Mouse (Mus musculus) bone marrow, adult 2 months (tissue): ENCODE data around the gene Btnl2. TPM values are rescaled to one million over a fixed set of nuclear protein-coding genes. Genes with fewer than 3 reads are reported as not detected.
A peak's percentile ranks its signal among the peaks of the same experiment; 100 is the strongest.

ENCODE experiments used
- H3K27ac ChIP-seq: fragments of 200-500 bp; 2 replicates; pipeline ENCODE4 v1.5.1; 2012; ENCODE audit warnings: low read depth, mild to moderate bottlenecking, control low read depth, inconsistent platforms, low read length; ENCODE audit not compliant: control insufficient read depth, poor library complexity, insufficient read depth
- H3K4me1 ChIP-seq: fragments of 200-500 bp; 2 replicates; pipeline ENCODE4 v1.6.1; 2011; ENCODE audit warnings: low read length; ENCODE audit not compliant: control insufficient read depth, insufficient read depth
- H3K4me3 ChIP-seq: fragments of 200-500 bp; replicated peaks from 2 replicates; pipeline ENCODE3; 2011; ENCODE audit warnings: mild to moderate bottlenecking, low read depth, low read length, control low read depth; ENCODE audit not compliant: control insufficient read depth
- CTCF ChIP-seq: fragments of 200-500 bp; IDR thresholded peaks from 2 replicates; pipeline ENCODE4 v1.5.1; 2011; ENCODE audit warnings: low read length, control low read depth; ENCODE audit not compliant: control insufficient read depth, insufficient read depth
- POLR2A ChIP-seq: fragments of 200-500 bp; IDR thresholded peaks from 2 replicates; pipeline ENCODE4 v1.6.1; 2011; ENCODE audit warnings: low read depth, mild to moderate bottlenecking, control low read depth, low read length, borderline replicate concordance; ENCODE audit not compliant: control insufficient read depth
- WGBS: fragments of 180-500 bp; shearing (Covaris S2); methylation state at CpG from one replicate; pipeline ENCODE4 v1.1.7; 2018; 5-methylcytosine and 5-hydroxymethylcytosine counted together
- polyA plus RNA-seq: library from polyadenylated mRNA; stranded (reverse); fragments of >200 nt; gene quantifications from 2 replicates; pipeline ENCODE4 v1.2.4, GENCODE M21; 2011; ENCODE audit warnings: low replicate concordance; ENCODE audit not compliant: missing spikeins, insufficient read depth, insufficient read length

Gene Btnl2
- polyA plus RNA-seq, 1 experiment: 1.8 TPM

DNA sequence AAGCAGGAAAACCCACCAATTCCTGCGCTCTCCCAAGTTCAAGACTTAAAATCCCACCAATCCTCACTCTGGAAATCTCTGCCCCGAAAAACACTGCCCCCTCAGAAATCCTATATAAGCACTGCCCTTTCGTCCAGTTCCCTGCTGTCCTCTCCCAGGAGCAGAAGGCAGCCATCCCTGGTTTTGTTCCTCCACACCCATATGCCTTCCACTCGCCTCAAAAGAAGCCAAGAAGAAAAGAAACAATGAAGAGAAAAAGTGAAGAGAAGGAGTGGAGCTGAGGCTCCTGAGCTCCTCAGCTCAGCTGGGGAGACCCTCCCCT is 44.7 kb downstream of the Btnl2 start:
- Histone ChIP-seq H3K27ac (no peak overlapping the region), H3K4me1 (no peaks in the 10 kb centered on the region), H3K4me3 (no peak overlapping the region)
- 80% methylated on average over 4 of the region's 4 CpGs for WGBS
- TF ChIP-seq POLR2A (no peak), CTCF (no peak)

DNA sequence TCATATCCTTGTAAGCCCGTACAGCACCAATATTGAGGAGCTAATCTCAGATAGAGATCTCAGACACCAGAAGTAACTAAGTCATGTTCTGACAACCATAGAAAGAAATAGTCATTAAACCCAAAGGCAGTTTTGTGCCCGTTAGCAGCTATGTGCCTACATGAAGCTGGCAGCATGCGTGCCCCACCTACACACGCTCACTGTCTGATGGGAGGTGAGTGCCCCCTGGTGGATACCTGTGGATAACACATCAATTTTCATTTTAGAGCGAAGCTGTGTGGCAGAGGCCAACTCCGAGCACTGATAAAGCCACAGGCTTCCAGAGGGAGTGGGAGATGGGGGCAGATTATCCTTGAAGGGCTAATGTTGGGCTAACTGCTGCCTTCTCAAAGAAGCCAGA is 56.5 kb downstream of the Btnl2 start:
- TF ChIP-seq CTCF (peak; percentile 95), POLR2A (no peak)
- no peaks in the 10 kb centered on the region; the same call in 1 of the 2 replicates for H3K4me1 ChIP-seq
- WGBS: 14% methylated on average over 6 of the region's 6 CpGs

More for the DNA sequence above, 56.5 kb downstream of the Btnl2 start:
- Histone ChIP-seq H3K27ac (no peak overlapping the region), H3K4me3 (no peak overlapping the region)

Other genes starting within 250 kb of the Btnl2 start
- gene H2-DMa, start 235.3 kb upstream of the Btnl2 start, polyA plus RNA-seq: 14.2 and 38.5 TPM in 2 replicates
- 118 and 172 TPM in 2 replicates for gene Brd2, start 232.2 kb upstream of the Btnl2 start, polyA plus RNA-seq
- 24.3 and 38.9 TPM in 2 replicates for gene H2-DMb2, start 211.5 kb upstream of the Btnl2 start, polyA plus RNA-seq
- 42.1 and 59.8 TPM in 2 replicates for gene H2-DMb1, start 201.8 kb upstream of the Btnl2 start, polyA plus RNA-seq
- 34.1 and 55.9 TPM in 2 replicates for gene Tap1, start 167.3 kb upstream of the Btnl2 start, polyA plus RNA-seq
- gene Psmb9, start 167.1 kb upstream of the Btnl2 start, polyA plus RNA-seq: 111 and 156 TPM in 2 replicates
- gene Psmb8, start 157.1 kb upstream of the Btnl2 start, polyA plus RNA-seq: 35.3 and 68.8 TPM in 2 replicates
- 50.7 and 54.8 TPM in 2 replicates for gene Tap2, start 151.3 kb upstream of the Btnl2 start, polyA plus RNA-seq
- gene H2-Ob, start 115.9 kb upstream of the Btnl2 start, polyA plus RNA-seq: 30.9 and 72.2 TPM in 2 replicates
- 73.7 and 175 TPM in 2 replicates for gene H2-Ab1, start 97.1 kb upstream of the Btnl2 start, polyA plus RNA-seq
- gene H2-Aa, start 67.0 kb upstream of the Btnl2 start, polyA plus RNA-seq: 65.0 and 143 TPM in 2 replicates
- 32.6 and 82.7 TPM in 2 replicates for gene H2-Eb1, start 49.0 kb upstream of the Btnl2 start, polyA plus RNA-seq
- 0.29 and 0.60 TPM in 2 replicates for gene H2-Eb2, start 29.2 kb upstream of the Btnl2 start, polyA plus RNA-seq
- gene Btnl1, start 22.3 kb downstream of the Btnl2 start, polyA plus RNA-seq: not detected in 2 replicates
- 0.92 and 3.7 TPM in 2 replicates for gene BC051142, start 44.0 kb downstream of the Btnl2 start, polyA plus RNA-seq
- 0.65 and 1.2 TPM in 2 replicates for gene Btnl4, start 122.5 kb downstream of the Btnl2 start, polyA plus RNA-seq
- gene Btnl6, start 162.5 kb downstream of the Btnl2 start, polyA plus RNA-seq: 1.9 TPM in 1 of 2 replicates, not detected in the other
- 1.0 and 7.5 TPM in 2 replicates for gene Notch4, start 209.4 kb downstream of the Btnl2 start, polyA plus RNA-seq
- gene Gpsm3, start 235.0 kb downstream of the Btnl2 start, polyA plus RNA-seq: 85.2 and 156 TPM in 2 replicates
- gene Pbx2, start 236.4 kb downstream of the Btnl2 start, polyA plus RNA-seq: 50.3 and 95.1 TPM in 2 replicates
- 12.2 and 16.3 TPM in 2 replicates for gene Ager, start 243.0 kb downstream of the Btnl2 start, polyA plus RNA-seq
- 36.4 and 42.3 TPM in 2 replicates for gene Rnf5, start 248.9 kb downstream of the Btnl2 start, polyA plus RNA-seq
- 37.4 and 66.7 TPM in 2 replicates for gene Agpat1, start 249.4 kb downstream of the Btnl2 start, polyA plus RNA-seq